Mouse (Mus musculus) adrenal gland, postnatal 14 days (tissue): ENCODE measurements around the gene Fndc7. TPM values are rescaled to one million over a fixed set of nuclear protein-coding genes. Genes with fewer than 3 reads are reported as not detected.
"Not testable (repeated sequence)": the region's sequence is repeated elsewhere in the genome, so short reads cannot be mapped to it uniquely, and the experiment has no call there.

ENCODE experiments used
- DNase-seq: peaks from one replicate; pipeline ENCODE4 v3.0.0; 2021; ENCODE audit warnings: mixed read lengths
- total RNA-seq: library from RNA; stranded (reverse); gene quantifications from 2 replicates; pipeline ENCODE4 v1.2.3, GENCODE M21; 2021

Fndc7 gene
- total RNA-seq, 1 experiment from 2014 or later, result 0.11 TPM

- no peak for DNase-seq
Measured at GRCm38 (mm10) chr3:108886934-108887617, 2.7 kb downstream of the Fndc7 start.

GRCm38 (mm10) chr3:108885686-108886530 lies 3.9 kb downstream of the Fndc7 start:
- DNase-seq, result no peak

- no peak for DNase-seq
Measured at GRCm38 (mm10) chr3:108884706-108885289, 5.0 kb downstream of the Fndc7 start.

- no peak for DNase-seq
Measured at GRCm38 (mm10) chr3:108883067-108883466, 6.7 kb downstream of the Fndc7 start.

GRCm38 (mm10) chr3:108881873-108882272 lies 7.9 kb downstream of the Fndc7 start:
- DNase-seq, result not testable (repeated sequence)

- peak; percentile 81 for DNase-seq
Measured at GRCm38 (mm10) chr3:108880544-108881507, 9.0 kb downstream of the Fndc7 start.

- DNase-seq, result no peak
Measured at GRCm38 (mm10) chr3:108879836-108880435, 9.9 kb downstream of the Fndc7 start.

- peak; percentile 38 for DNase-seq
Measured at GRCm38 (mm10) chr3:108879129-108879528, 10.7 kb downstream of the Fndc7 start.

GRCm38 (mm10) chr3:108870631-108871030 lies 19.2 kb downstream of the Fndc7 start:
- DNase-seq, result peak; percentile 69

- no peak for DNase-seq
Measured at GRCm38 (mm10) chr3:108867449-108867848, 22.4 kb downstream of the Fndc7 start.

GRCm38 (mm10) chr3:108865676-108866075 lies 24.1 kb downstream of the Fndc7 start:
- DNase-seq, result no peak

GRCm38 (mm10) chr3:108865129-108865528 lies 24.7 kb downstream of the Fndc7 start:
- DNase-seq, result no peak

- no peak for DNase-seq
Measured at GRCm38 (mm10) chr3:108863091-108863490, 26.7 kb downstream of the Fndc7 start.

GRCm38 (mm10) chr3:108862282-108862681 lies 27.5 kb downstream of the Fndc7 start:
- not testable (repeated sequence) for DNase-seq

- no peak for DNase-seq
Measured at GRCm38 (mm10) chr3:108860786-108861185, 29.0 kb downstream of the Fndc7 start.

GRCm38 (mm10) chr3:108858231-108858770 lies 31.5 kb downstream of the Fndc7 start:
- peak; percentile 68 for DNase-seq

- DNase-seq, result no peak
Measured at GRCm38 (mm10) chr3:108857714-108858113, 32.1 kb downstream of the Fndc7 start.

- no peak for DNase-seq
Measured at GRCm38 (mm10) chr3:108857124-108857470, 32.7 kb downstream of the Fndc7 start.

- no peak for DNase-seq
Measured at GRCm38 (mm10) chr3:108856386-108857123, 33.3 kb downstream of the Fndc7 start.

- peak; percentile 87 for DNase-seq
Measured at GRCm38 (mm10) chr3:108855864-108856263, 33.9 kb downstream of the Fndc7 start.
